Mouse (Mus musculus): Measurements from ENCODE around the gene Cramp1l. TPM values are rescaled to one million over a fixed set of nuclear protein-coding genes. Genes with fewer than 3 reads are reported as not detected.

Gene Cramp1l
- 7.0 and 8.2 TPM in 2 replicates for polyA plus RNA-seq (2015; fragmentation: Nextera tagmentation; extraction: Ambion mirVana)

GRCm38 (mm10) chr17:25015655-25016291 is at the start of gene Cramp1l, which contains the start of gene Ift140:
Gene Cramp1l (minus strand): TSS chr17:25015788.
Gene Ift140 (plus strand): TSS chr17:25016085.
- Histone ChIP-seq H3K9ac (replicated peaks) (peak within 1 kb of the TSS; percentile 95), H3K4me3 (replicated peaks) (peak within 1 kb of the TSS; percentile 99), H3K27ac (peak within 1 kb of the TSS; percentile 80), H3K36me3 (peaks cover 17% of the 10 kb centered on the region), H3K9me3 (no peaks in the 10 kb centered on the region), H3K4me2 (replicated peaks) (peak within 1 kb of the TSS; percentile 96), H3K4me1 (replicated peaks) (peaks cover 32% of the 10 kb centered on the region), H3K27me3 (no peaks in the 10 kb centered on the region)
- under 1% methylated on average over 61 of the region's 62 CpGs for WGBS
- peak; percentile 99 for ATAC-seq

GRCm38 (mm10) chr17:25065189-25065588 is 49.6 kb upstream of the Cramp1l start:
- Histone ChIP-seq H3K4me3 (replicated peaks) (no peak overlapping the region), H3K36me3 (peaks cover 40% of the 10 kb centered on the region), H3K27ac (no peak overlapping the region), H3K4me2 (replicated peaks) (no peak overlapping the region), H3K4me1 (replicated peaks) (no peaks in the 10 kb centered on the region), H3K9ac (replicated peaks) (no peak overlapping the region), H3K27me3 (no peaks in the 10 kb centered on the region), H3K9me3 (no peaks in the 10 kb centered on the region)
- ATAC-seq: no peak
- 92% methylated on average over 3 of the region's 3 CpGs for WGBS

- H3K27ac ChIP-seq: no peak overlapping the region; the same call in 1 of the 2 replicates
- H3K4me3 ChIP-seq (replicated peaks): no peak overlapping the region
- no peaks in the 10 kb centered on the region for H3K27me3 ChIP-seq
- no peak overlapping the region for H3K4me2 ChIP-seq (replicated peaks)
- no peaks in the 10 kb centered on the region for H3K4me1 ChIP-seq (replicated peaks)
- no peaks in the 10 kb centered on the region for H3K9me3 ChIP-seq
- peaks cover 40% of the 10 kb centered on the region for H3K36me3 ChIP-seq
- H3K9ac ChIP-seq (replicated peaks): no peak overlapping the region
- 80% methylated on average over 9 of the region's 9 CpGs for WGBS
- no peak for ATAC-seq
These were observed 48.8 kb upstream of the Cramp1l start for GRCm38 (mm10) chr17:25064351-25064750.

GRCm38 (mm10) chr17:25063872-25064271 is 48.3 kb upstream of the Cramp1l start:
- H3K27ac ChIP-seq: no peak overlapping the region; the same call in 1 of the 2 replicates
- H3K9ac ChIP-seq (replicated peaks): no peak overlapping the region
- WGBS: 90% methylated on average over 12 of the region's 12 CpGs

GRCm38 (mm10) chr17:25063261-25063660 is 47.7 kb upstream of the Cramp1l start:
- 85% methylated on average over 4 of the region's 4 CpGs for WGBS
- no peak for ATAC-seq
- Histone ChIP-seq H3K4me3 (replicated peaks) (no peak overlapping the region), H3K9ac (replicated peaks) (no peak overlapping the region), H3K9me3 (no peaks in the 10 kb centered on the region), H3K4me2 (replicated peaks) (no peak overlapping the region), H3K27ac (no peak overlapping the region), H3K27me3 (no peaks in the 10 kb centered on the region), H3K4me1 (replicated peaks) (no peaks in the 10 kb centered on the region), H3K36me3 (peaks cover 47% of the 10 kb centered on the region)

More at GRCm38 (mm10) chr17:25063872-25064271, 48.3 kb upstream of the Cramp1l start:
- H3K4me1 ChIP-seq (replicated peaks): no peaks in the 10 kb centered on the region
- no peak overlapping the region for H3K4me2 ChIP-seq (replicated peaks)
- peaks cover 44% of the 10 kb centered on the region for H3K36me3 ChIP-seq
- no peak for ATAC-seq
- no peaks in the 10 kb centered on the region for H3K9me3 ChIP-seq
- H3K4me3 ChIP-seq (replicated peaks): no peak overlapping the region
- H3K27me3 ChIP-seq: no peaks in the 10 kb centered on the region

GRCm38 (mm10) chr17:25057041-25057440 is 41.5 kb upstream of the Cramp1l start:
- no peak overlapping the region for H3K4me3 ChIP-seq (replicated peaks)
- no peak overlapping the region for H3K27ac ChIP-seq
- H3K4me2 ChIP-seq (replicated peaks): no peak overlapping the region
- ATAC-seq: no peak
- H3K9ac ChIP-seq (replicated peaks): no peak overlapping the region
- H3K4me1 ChIP-seq (replicated peaks): no peaks in the 10 kb centered on the region
- no peaks in the 10 kb centered on the region for H3K9me3 ChIP-seq
- 92% methylated on average over 6 of the region's 6 CpGs for WGBS
- peaks cover 81% of the 10 kb centered on the region for H3K36me3 ChIP-seq
- no peaks in the 10 kb centered on the region for H3K27me3 ChIP-seq

- H3K4me3 ChIP-seq (replicated peaks): no peak overlapping the region
- 89% methylated on average over 9 of the region's 9 CpGs for WGBS
- peaks cover 77% of the 10 kb centered on the region for H3K36me3 ChIP-seq
- H3K4me1 ChIP-seq (replicated peaks): no peaks in the 10 kb centered on the region
- no peaks in the 10 kb centered on the region for H3K9me3 ChIP-seq
- no peak overlapping the region for H3K4me2 ChIP-seq (replicated peaks)
- H3K9ac ChIP-seq (replicated peaks): no peak overlapping the region
- no peaks in the 10 kb centered on the region for H3K27me3 ChIP-seq
- no peak for ATAC-seq
- no peak overlapping the region for H3K27ac ChIP-seq
These were observed 37.7 kb upstream of the Cramp1l start for GRCm38 (mm10) chr17:25053274-25053673.

- Histone ChIP-seq H3K27me3 (no peaks in the 10 kb centered on the region), H3K27ac (no peak overlapping the region), H3K9ac (replicated peaks) (no peak overlapping the region), H3K9me3 (no peaks in the 10 kb centered on the region), H3K4me3 (replicated peaks) (no peak overlapping the region), H3K4me1 (replicated peaks) (no peaks in the 10 kb centered on the region), H3K36me3 (peaks cover 52% of the 10 kb centered on the region), H3K4me2 (replicated peaks) (no peak overlapping the region)
- 93% methylated on average over 6 of the region's 6 CpGs for WGBS
- no peak for ATAC-seq
These were observed 31.6 kb upstream of the Cramp1l start for GRCm38 (mm10) chr17:25047143-25047542.

GRCm38 (mm10) chr17:25045281-25045680 is 29.7 kb upstream of the Cramp1l start:
- peaks cover 44% of the 10 kb centered on the region for H3K36me3 ChIP-seq
- H3K4me2 ChIP-seq (replicated peaks): no peak overlapping the region
- no peaks in the 10 kb centered on the region for H3K9me3 ChIP-seq
- H3K4me1 ChIP-seq (replicated peaks): no peaks in the 10 kb centered on the region
- no peak overlapping the region for H3K4me3 ChIP-seq (replicated peaks)
- H3K27me3 ChIP-seq: no peaks in the 10 kb centered on the region
- no peak overlapping the region for H3K9ac ChIP-seq (replicated peaks)
- H3K27ac ChIP-seq: no peak overlapping the region
- no peak for ATAC-seq
- WGBS: 92% methylated on average over 4 of the region's 4 CpGs

GRCm38 (mm10) chr17:25044879-25045278 is 29.3 kb upstream of the Cramp1l start:
- H3K27me3 ChIP-seq: no peaks in the 10 kb centered on the region
- H3K4me2 ChIP-seq (replicated peaks): no peak overlapping the region
- no peak overlapping the region for H3K4me3 ChIP-seq (replicated peaks)
- no peak overlapping the region for H3K9ac ChIP-seq (replicated peaks)
- H3K27ac ChIP-seq: no peak overlapping the region
- peaks cover 42% of the 10 kb centered on the region for H3K36me3 ChIP-seq
- H3K9me3 ChIP-seq: no peaks in the 10 kb centered on the region
- ATAC-seq: no peak
- 80% methylated on average over 7 of the region's 7 CpGs for WGBS
- H3K4me1 ChIP-seq (replicated peaks): no peaks in the 10 kb centered on the region

- H3K4me3 ChIP-seq (replicated peaks): no peak overlapping the region
- no peaks in the 10 kb centered on the region for H3K27me3 ChIP-seq
- H3K4me2 ChIP-seq (replicated peaks): no peak overlapping the region
- no peaks in the 10 kb centered on the region for H3K9me3 ChIP-seq
- H3K9ac ChIP-seq (replicated peaks): no peak overlapping the region
- H3K4me1 ChIP-seq (replicated peaks): no peaks in the 10 kb centered on the region
- peaks cover 74% of the 10 kb centered on the region for H3K36me3 ChIP-seq
- 68% methylated on average over 4 of the region's 4 CpGs for WGBS
- no peak for ATAC-seq
- no peak overlapping the region for H3K27ac ChIP-seq
These were observed 20.6 kb upstream of the Cramp1l start for GRCm38 (mm10) chr17:25036183-25036582.

- Histone ChIP-seq H3K4me1 (replicated peaks) (peaks cover 31% of the 10 kb centered on the region), H3K27me3 (no peaks in the 10 kb centered on the region), H3K4me3 (replicated peaks) (peak overlapping the region; percentile 99), H3K4me2 (replicated peaks) (peak overlapping the region; percentile 96), H3K27ac (peak overlapping the region; percentile 80), H3K9ac (replicated peaks) (peak overlapping the region; percentile 77), H3K9me3 (no peaks in the 10 kb centered on the region), H3K36me3 (peaks cover 13% of the 10 kb centered on the region)
- ATAC-seq: peak; percentile 92
- under 1% methylated on average over 55 of the region's 55 CpGs for WGBS
These were observed 924 bp upstream of the Cramp1l start for GRCm38 (mm10) chr17:25016292-25017132.

All from midbrain, embryonic 13.5 days (tissue).